Mouse (Mus musculus) ovary, postnatal 14 days (tissue): ENCODE measurements around the gene Mul1.

Experiments used
- DNase-seq: peaks from one replicate; pipeline ENCODE4 v3.0.0; 2022; ENCODE audit warnings: low spot score

The Mul1 gene

GRCm38 (mm10) chr4:138461471-138461870 is 27.0 kb downstream of the Mul1 start:
- no peak for DNase-seq

DNA sequence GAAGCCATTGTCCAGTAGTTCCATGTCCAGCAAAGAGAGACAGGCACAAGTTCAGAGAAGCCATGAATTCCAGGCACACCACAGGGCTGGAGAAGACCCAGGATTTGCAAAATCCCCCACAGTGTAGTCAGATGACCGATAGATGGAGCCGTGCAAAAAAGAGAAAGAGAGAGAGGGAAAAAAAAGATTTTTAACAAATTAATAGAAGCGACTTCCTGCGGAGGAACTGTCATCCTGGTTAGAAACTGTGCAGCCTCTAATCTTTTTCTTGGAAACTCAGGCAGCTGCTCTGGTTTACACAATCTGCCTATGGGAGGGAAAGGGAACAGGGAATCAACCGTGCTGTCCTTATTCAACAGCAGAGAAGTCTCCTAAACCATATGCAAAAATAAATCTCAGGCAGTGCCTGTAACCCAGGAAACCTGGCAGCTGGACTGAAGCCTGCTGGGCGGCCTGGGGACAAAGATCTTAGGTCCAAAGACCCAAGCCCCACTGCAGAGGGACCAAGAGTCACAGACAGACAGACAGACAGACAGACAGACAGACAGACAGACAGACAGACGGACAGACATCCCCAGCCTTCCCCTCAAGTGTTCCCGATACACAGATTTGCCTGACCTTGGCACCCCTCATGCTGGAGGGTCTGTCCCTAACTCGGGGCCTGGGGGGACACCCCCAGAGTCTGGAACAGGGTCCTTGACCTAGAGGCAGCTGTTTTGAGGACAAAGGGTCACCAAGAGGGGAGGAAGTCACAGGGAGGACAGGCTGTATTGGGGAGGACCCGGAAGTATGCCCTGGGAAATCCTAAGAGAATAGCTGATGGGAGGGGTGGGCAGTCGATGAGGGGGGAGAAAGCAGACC is 28.7 kb downstream of the Mul1 start:
- DNase-seq = no peak

GRCm38 (mm10) chr4:138463832-138464487 is 29.5 kb downstream of the Mul1 start:
- peak; percentile 79 for DNase-seq

- DNase-seq = no peak
Measured at GRCm38 (mm10) chr4:138464667-138465353, 30.3 kb downstream of the Mul1 start.

DNA sequence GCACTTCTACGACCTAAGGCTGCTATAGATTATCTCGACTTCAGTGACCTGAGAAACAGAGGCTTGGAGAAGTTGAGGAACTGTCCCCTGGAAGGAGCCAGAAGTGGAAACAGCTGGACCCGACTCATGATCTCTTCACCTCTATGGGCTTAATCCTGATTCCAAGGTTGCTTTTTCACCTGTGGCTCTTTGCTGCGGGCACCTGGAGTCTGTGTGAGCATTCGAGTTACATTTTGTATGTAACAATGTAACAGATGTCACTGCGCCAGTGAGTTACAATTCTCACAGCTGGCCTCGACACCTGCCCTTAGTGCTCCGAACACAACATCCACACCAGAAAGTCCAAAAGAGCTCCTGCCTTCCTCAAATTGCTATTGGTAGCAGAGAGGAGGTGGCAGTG is 31.0 kb downstream of the Mul1 start:
- no peak for DNase-seq

- DNase-seq = no peak
Measured at GRCm38 (mm10) chr4:138466690-138467089, 32.2 kb downstream of the Mul1 start.

DNA sequence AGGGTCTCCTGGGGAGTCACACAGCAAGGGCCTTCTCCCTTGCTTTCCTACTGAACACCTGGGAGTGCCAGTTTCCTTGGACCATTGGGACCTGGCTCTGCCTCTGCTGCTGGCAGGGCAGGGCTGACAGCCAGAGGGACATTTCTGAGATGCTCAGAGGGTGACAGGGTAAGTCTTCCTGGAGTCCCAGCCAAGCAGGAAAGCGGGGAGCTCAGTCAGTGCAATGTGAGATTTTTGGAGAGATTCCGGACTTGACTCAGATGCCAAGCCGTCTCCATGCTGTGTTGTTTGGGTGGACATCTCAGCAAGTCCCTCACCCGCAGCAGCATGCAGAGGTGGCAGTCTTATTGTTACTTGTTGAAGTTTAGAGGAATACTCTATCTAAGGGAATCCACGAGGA is 33.0 kb downstream of the Mul1 start:
- no peak for DNase-seq

DNA sequence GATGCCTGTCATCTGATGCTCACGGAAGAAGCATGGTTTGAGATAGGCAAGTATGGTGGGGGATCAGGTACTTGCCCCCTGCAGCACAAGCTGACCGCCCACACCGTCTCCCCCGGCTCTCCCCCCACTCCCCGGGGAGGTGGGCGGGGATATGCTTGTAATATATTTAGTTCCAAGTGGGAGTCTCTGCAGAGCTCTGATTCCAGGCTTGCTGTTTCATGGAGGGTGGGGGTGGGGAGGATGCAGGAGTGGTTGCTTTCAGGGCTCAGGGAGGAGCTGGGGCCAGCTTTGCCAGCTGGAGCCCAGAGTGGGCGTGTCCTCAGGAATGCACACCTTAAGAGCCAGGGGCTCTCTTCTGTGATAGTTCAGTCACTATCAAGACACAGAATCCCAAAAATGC is 34.6 kb downstream of the Mul1 start:
- no peak for DNase-seq

DNA sequence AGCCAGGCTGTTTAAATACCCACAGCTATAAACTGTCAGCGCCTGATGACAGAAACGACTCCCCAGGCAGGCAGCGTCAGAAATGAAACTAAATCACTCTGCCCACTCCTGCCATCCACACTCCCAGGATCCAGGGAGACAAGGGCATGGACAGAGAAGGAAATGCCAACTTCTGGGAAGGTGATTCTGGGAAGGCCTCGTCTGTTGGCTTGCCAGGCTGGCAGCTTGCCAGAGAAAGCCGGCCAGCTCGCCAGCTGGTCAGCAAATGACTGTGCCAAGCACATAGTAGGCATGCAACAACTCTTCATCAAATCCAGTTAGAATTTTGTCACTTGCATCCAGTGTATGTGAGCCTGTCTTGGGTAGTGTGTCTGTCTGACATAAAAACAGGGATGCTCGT is 36.8 kb downstream of the Mul1 start:
- DNase-seq = no peak

GRCm38 (mm10) chr4:138479595-138479994 is 45.1 kb downstream of the Mul1 start:
- DNase-seq = no peak

DNA sequence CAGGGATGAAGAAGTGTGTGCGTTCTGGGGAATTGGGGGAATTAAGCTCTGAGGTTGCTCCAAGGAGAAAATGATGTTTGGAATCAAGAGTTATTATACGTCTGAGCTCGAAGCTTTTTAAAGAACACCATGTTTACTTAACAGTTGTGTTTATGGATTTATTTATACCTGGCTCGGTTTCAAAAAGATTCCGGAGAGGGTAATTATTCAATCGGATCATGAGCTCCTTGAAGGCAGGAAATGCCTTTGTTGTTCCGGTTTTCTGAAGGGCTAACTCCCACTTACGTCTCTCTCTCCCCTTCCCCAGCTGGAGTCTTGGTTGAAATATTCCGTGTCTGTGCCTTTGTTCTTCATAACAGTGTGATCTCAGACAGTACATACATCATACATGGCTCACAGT is 46.5 kb downstream of the Mul1 start:
- DNase-seq = no peak

- DNase-seq = no peak
Measured at GRCm38 (mm10) chr4:138482721-138483120, 48.2 kb downstream of the Mul1 start.

DNA sequence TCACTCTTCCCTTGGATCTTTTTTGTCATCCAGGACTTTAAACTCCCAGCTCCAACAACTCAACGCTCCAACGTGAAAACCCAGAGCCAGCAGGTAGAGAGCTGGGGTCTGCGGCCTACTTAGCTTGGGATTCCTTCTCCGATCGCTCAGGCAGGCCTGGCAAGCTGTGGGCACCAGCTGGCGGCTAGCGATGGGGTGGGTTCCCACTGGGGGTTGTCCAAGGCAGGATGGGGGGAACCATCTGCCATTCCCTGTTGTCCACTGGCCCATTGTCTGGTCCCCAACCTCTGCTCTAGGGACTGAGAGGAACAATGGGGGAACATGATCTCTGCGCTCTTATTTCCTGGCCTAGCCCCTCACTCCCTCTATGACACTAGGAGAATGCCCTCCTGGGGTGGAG is 53.8 kb downstream of the Mul1 start:
- DNase-seq = no peak

DNA sequence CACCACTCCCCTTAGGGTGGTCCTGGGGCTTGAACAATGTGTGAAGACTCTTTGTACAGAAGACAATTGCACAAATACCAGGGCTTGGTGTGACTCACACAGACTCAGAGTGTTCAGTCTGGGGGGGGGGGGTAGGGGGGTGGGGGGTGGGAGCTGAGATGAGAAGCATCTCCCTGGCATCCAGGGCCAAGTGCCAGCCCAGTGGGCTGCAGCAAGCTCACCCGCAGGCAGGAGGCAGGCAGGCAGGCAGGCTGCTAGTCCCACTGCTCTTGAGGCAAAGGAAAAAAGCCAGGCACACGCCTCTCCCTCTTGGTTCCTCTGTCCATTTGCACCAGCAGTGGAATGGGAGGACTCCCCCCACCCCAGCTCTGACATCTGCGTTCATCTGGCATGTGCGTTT is 56.6 kb downstream of the Mul1 start:
- DNase-seq = no peak
